21 mouse cellular contexts compared by ENCODE assay signal in genomic region chr8:98829006-98829405, GRCm38 (mm10).
DNase-seq lines count a peak whose midpoint lies in the region; ATAC-seq lines count a peak whose summit lies in the region.
"Had no signal": no experiment of that assay in that cellular context is flagged by ENCODE, and none has a peak within 500 bp of the region (broad histone marks: within the 10 kb centered on the region; RNA-seq: fewer than 3 reads in every experiment).

No protein-coding gene starts in this region.

- H3K4me3 ChIP-seq in forebrain, embryonic 14.5 days (ENCODE audit: low read depth, low read length), result no peak overlapping the region
- H3K4me3 ChIP-seq in forebrain, embryonic 12.5 days (replicated peaks), result no peak overlapping the region
- H3K4me3 ChIP-seq in neural tube, embryonic 15.5 days (replicated peaks), result no peak overlapping the region
- H3K4me3 ChIP-seq: heart, adult 2 months; hindbrain, embryonic 15.5 days; megakaryocyte, embryonic 14.5 days had no signal

- WGBS in forebrain, embryonic 14.5 days, result 64% methylated on average over 4 of the region's 4 CpGs
- 66% methylated on average over 4 of the region's 4 CpGs for WGBS in forebrain, embryonic 12.5 days
- WGBS in neural tube, embryonic 15.5 days, result 56% methylated on average over 4 of the region's 4 CpGs

- H3K9ac ChIP-seq in forebrain, embryonic 14.5 days (ENCODE audit: low read length), result no peak overlapping the region
- no peak overlapping the region for H3K9ac ChIP-seq in forebrain, embryonic 12.5 days
- no peak overlapping the region for H3K9ac ChIP-seq in neural tube, embryonic 15.5 days (replicated peaks)
- H3K9ac ChIP-seq: hindbrain, embryonic 15.5 days had no signal

- no peak for ATAC-seq in forebrain, embryonic 14.5 days
- ATAC-seq in forebrain, embryonic 12.5 days (ENCODE audit: low FRiP score), result no peak
- no peak for ATAC-seq in neural tube, embryonic 15.5 days (ENCODE audit: low FRiP score)
- ATAC-seq: CD4-positive, CD25-positive, alpha-beta regulatory T cell, adult 4 months; intestine, embryonic 16.5 days; midbrain, embryonic 16.5 days had no signal

- H3K4me1 ChIP-seq in forebrain, embryonic 14.5 days (ENCODE audit: control insufficient read depth, insufficient read depth, low read length), result no peaks in the 10 kb centered on the region
- H3K4me1 ChIP-seq in forebrain, embryonic 12.5 days, result no peaks in the 10 kb centered on the region
- no peaks in the 10 kb centered on the region for H3K4me1 ChIP-seq in neural tube, embryonic 15.5 days
- H3K4me1 ChIP-seq: hindbrain, embryonic 15.5 days; megakaryocyte, embryonic 14.5 days had no signal

- H3K27ac ChIP-seq in forebrain, embryonic 14.5 days (ENCODE audit: low read depth, low read length), result no peak overlapping the region
- no peak overlapping the region for H3K27ac ChIP-seq in forebrain, embryonic 12.5 days
- no peak overlapping the region for H3K27ac ChIP-seq in neural tube, embryonic 15.5 days (replicated peaks)
- H3K27ac ChIP-seq: heart, adult 2 months; hindbrain, embryonic 15.5 days had no signal

- no peaks in the 10 kb centered on the region for H3K36me3 ChIP-seq in forebrain, embryonic 14.5 days (ENCODE audit: control insufficient read depth, insufficient read depth, low read length)
- no peaks in the 10 kb centered on the region for H3K36me3 ChIP-seq in forebrain, embryonic 12.5 days (replicated peaks)
- no peaks in the 10 kb centered on the region for H3K36me3 ChIP-seq in neural tube, embryonic 15.5 days
- H3K36me3 ChIP-seq: hindbrain, embryonic 15.5 days had no signal

- H3K27me3 ChIP-seq in forebrain, embryonic 14.5 days (replicated peaks; ENCODE audit: control insufficient read depth, insufficient read depth, low read length), result no peaks in the 10 kb centered on the region
- H3K27me3 ChIP-seq in forebrain, embryonic 12.5 days, result no peaks in the 10 kb centered on the region
- no peaks in the 10 kb centered on the region for H3K27me3 ChIP-seq in neural tube, embryonic 15.5 days (replicated peaks)
- H3K27me3 ChIP-seq: hindbrain, embryonic 15.5 days; megakaryocyte, embryonic 14.5 days had no signal

- peak; percentile 1 for DNase-seq in forebrain, embryonic 14.5 days (ENCODE audit: low spot score)
- DNase-seq in neural tube, embryonic 10.5 days (ENCODE audit: extremely low spot score, low spot score), result peak; percentile 12
- DNase-seq in cerebellum, postnatal 10 days, result peak; percentile 80 to 83
- DNase-seq in spleen, postnatal 4 days (ENCODE audit: low spot score in 2 of 2), result no peak
- no peak for DNase-seq in adrenal gland, postnatal 25 days
- DNase-seq in right cerebral cortex, postnatal 10 days (ENCODE audit: low spot score in 2 of 2), result no peak
- DNase-seq: adrenal gland, postnatal 14 days; gastrocnemius, postnatal 14 days; heart, adult 2 months; heart, postnatal 36 days; kidney, postnatal 4 days; liver; lung, postnatal 10 days; thymus, postnatal 36 days had no signal

- no peak overlapping the region for H3K4me2 ChIP-seq in forebrain, embryonic 14.5 days (ENCODE audit: low read length)
- H3K4me2 ChIP-seq in forebrain, embryonic 12.5 days, result no peak overlapping the region
- H3K4me2 ChIP-seq in neural tube, embryonic 15.5 days, result no peak overlapping the region
- H3K4me2 ChIP-seq: hindbrain, embryonic 15.5 days had no signal

- H3K9me3 ChIP-seq in forebrain, embryonic 14.5 days (replicated peaks; ENCODE audit: control insufficient read depth, low read length), result no peaks in the 10 kb centered on the region
- no peaks in the 10 kb centered on the region for H3K9me3 ChIP-seq in forebrain, embryonic 12.5 days
- no peaks in the 10 kb centered on the region for H3K9me3 ChIP-seq in neural tube, embryonic 15.5 days (replicated peaks)
- H3K9me3 ChIP-seq: hindbrain, embryonic 15.5 days; megakaryocyte, embryonic 14.5 days had no signal

Comparison
In these comparisons a context has a peak if more than half of its experiments do, and no peak if none do; other contexts are left out.
1. DNase-seq: peak in forebrain, embryonic 14.5 days (single experiment), neural tube, embryonic 10.5 days (single experiment) and cerebellum, postnatal 10 days (2 of 2); none in spleen, postnatal 4 days (0 of 2), adrenal gland, postnatal 25 days (single experiment) and right cerebral cortex, postnatal 10 days (0 of 2).